Mouse (Mus musculus) G1E (cell line): ENCODE measurements around the gene Dkk3. TPM values are rescaled to one million over a fixed set of nuclear protein-coding genes. Genes with fewer than 3 reads are reported as not detected.

Experiments
- ATAC-seq: 2 replicates; pipeline ENCODE4 v1.8.0; 2016; ENCODE audit warnings: mild to moderate bottlenecking; ENCODE audit not compliant: insufficient number of reproducible peaks, poor library complexity, low FRiP score, severe bottlenecking; ENCODE audit errors: extremely low read depth
- DNase-seq: peaks from one replicate; pipeline ENCODE4 v3.0.0; 2012; ENCODE audit warnings: low spot score
- H3K27me3 ChIP-seq: 2 replicates; pipeline ENCODE4 v1.6.1; 2012; ENCODE audit warnings: mild to moderate bottlenecking, low read length, inconsistent platforms; ENCODE audit not compliant: insufficient read depth
- H3K36me3 ChIP-seq: replicated peaks from 2 replicates; pipeline ENCODE3; 2012; ENCODE audit warnings: mild to moderate bottlenecking, inconsistent platforms
- H3K4me1 ChIP-seq: 2 replicates; pipeline ENCODE4 v1.6.1; 2012; ENCODE audit warnings: low read depth, low read length, inconsistent platforms, mixed read lengths; ENCODE audit not compliant: insufficient read depth
- H3K4me3 ChIP-seq: 2 replicates; pipeline ENCODE4 v1.5.1; 2012; ENCODE audit warnings: low read depth, mild to moderate bottlenecking, inconsistent platforms, low read length, moderate library complexity, mixed read lengths
- H3K9me3 ChIP-seq: replicated peaks from 2 replicates; pipeline ENCODE4 v1.6.1; 2012; ENCODE audit warnings: inconsistent platforms
- CTCF ChIP-seq: IDR thresholded peaks from 2 replicates; pipeline ENCODE4 v1.5.1; 2012; ENCODE audit warnings: low read depth, low read length, inconsistent platforms, mixed read lengths
- GATA1 ChIP-seq: IDR thresholded peaks from 2 replicates; pipeline ENCODE4 v1.6.1; 2012; ENCODE audit warnings: borderline replicate concordance, low read length, inconsistent platforms, mixed read lengths
- GATA2 ChIP-seq: IDR thresholded peaks from 2 replicates; pipeline ENCODE4 v1.6.1; 2012; ENCODE audit warnings: low read depth, low read length, inconsistent platforms, borderline replicate concordance
- POLR2AphosphoS5 ChIP-seq: IDR thresholded peaks from 2 replicates; pipeline ENCODE4 v1.6.1; 2012; ENCODE audit warnings: low read depth, low read length, inconsistent platforms; ENCODE audit not compliant: insufficient replicate concordance
- TAL1 ChIP-seq: conservative IDR thresholded peaks from 2 replicates; pipeline ENCODE4 v1.6.1; 2012; ENCODE audit warnings: low read depth, low read length, inconsistent platforms, mixed read lengths
- polyA plus RNA-seq: library from polyadenylated mRNA; stranded (reverse); fragments of >175 nt; gene quantifications from 2 replicates; pipeline ENCODE4 v1.2.3, GENCODE M21; 2012
- total RNA-seq, 2 experiments: library from RNA; stranded (forward) in 1 of 2; stranded (reverse) in 1 of 2; fragments of 200-1000 nt in 1 of 2; fragments of >200 nt in 1 of 2; fragmentation: Nextera tagmentation in 1 of 2; gene quantifications; 2 replicates each; pipeline ENCODE4 v1.2.3; 2014 to 2017

Dkk3 gene
- total and polyA plus RNA-seq, 3 experiments: 0.05 TPM; not detected in 2

DNA sequence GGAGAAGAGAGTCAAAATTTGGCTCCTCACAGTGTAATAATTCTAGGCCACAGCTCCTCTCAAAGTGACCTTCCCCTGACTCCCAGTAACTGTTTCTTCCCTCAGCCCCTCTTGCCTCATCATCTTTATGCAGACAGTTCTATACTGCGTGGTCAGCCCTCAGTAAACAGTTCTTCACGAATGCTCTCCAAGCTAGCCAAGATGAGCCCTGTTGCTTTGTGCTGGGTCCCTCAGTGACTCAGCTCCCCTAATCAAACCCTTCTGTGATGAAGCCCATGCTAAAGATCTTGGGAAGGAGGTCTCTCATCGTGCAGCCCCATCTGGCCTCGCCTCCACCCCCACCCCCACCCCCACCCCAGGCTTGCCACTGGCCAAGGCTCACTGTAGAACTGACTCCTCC, 41.9 kb upstream of the Dkk3 start:
- no peak overlapping the region for H3K4me3 ChIP-seq
- H3K36me3 ChIP-seq: no peaks in the 10 kb centered on the region
- H3K4me1 ChIP-seq: no peaks in the 10 kb centered on the region
- H3K27me3 ChIP-seq: no peaks in the 10 kb centered on the region
- peaks cover 9% of the 10 kb centered on the region for H3K9me3 ChIP-seq
- no peak for ATAC-seq
- no peak for DNase-seq
- TF ChIP-seq CTCF (no peak), POLR2AphosphoS5 (no peak), GATA1 (no peak), GATA2 (no peak), TAL1 (no peak)

DNA sequence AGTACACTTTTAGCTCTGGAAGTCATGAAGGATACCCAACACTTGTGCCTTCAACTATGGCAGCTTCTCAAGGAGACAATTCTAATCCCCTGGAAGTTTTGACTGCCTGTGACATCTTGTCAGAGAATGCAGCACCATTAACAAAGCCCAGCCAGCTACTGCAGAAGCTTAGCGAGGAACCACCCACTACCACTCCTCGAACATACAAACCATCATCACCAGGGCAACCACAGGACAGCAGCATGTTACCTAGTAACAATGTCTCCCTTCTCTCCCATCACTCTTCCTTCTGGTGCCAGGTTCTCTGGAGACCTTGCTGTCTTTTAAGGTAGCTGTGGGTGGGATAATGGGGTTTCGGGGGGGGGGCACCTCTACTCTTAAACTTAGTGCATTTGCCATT, 40.5 kb upstream of the Dkk3 start:
- Histone ChIP-seq H3K4me1 (no peaks in the 10 kb centered on the region), H3K27me3 (no peaks in the 10 kb centered on the region), H3K36me3 (no peaks in the 10 kb centered on the region), H3K9me3 (peaks cover 10% of the 10 kb centered on the region), H3K4me3 (no peak overlapping the region)
- TF ChIP-seq GATA1 (no peak), GATA2 (no peak), TAL1 (no peak), POLR2AphosphoS5 (no peak), CTCF (no peak)
- no peak for DNase-seq
- no peak for ATAC-seq

DNA sequence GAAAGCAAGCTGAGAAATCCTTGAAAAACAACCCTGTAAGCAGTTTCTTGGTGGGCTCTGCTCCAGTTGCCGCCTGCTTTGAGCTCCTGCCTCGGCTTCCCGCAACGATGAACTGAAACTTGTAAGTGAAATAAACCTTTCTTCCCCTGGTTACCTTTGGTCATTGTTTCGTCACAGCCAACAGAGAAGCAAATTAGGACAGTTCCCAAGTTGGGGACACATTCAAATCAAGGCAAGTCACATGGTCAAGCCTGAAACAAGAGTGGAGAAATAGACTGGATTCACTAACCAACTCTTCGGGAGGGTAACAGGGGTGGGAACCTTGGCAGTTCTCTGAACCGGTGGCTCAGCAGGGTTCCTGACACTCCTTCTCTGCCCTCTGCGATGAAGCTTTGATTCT, 38.6 kb upstream of the Dkk3 start:
- DNase-seq (no peak), ATAC-seq (no peak)
- no peaks in the 10 kb centered on the region for H3K36me3 ChIP-seq
- H3K4me1 ChIP-seq: no peaks in the 10 kb centered on the region
- TF ChIP-seq GATA1 (no peak), POLR2AphosphoS5 (no peak), CTCF (no peak), GATA2 (no peak)
- H3K9me3 ChIP-seq: peaks cover 16% of the 10 kb centered on the region
- H3K27me3 ChIP-seq: no peaks in the 10 kb centered on the region
- no peak overlapping the region for H3K4me3 ChIP-seq

DNA sequence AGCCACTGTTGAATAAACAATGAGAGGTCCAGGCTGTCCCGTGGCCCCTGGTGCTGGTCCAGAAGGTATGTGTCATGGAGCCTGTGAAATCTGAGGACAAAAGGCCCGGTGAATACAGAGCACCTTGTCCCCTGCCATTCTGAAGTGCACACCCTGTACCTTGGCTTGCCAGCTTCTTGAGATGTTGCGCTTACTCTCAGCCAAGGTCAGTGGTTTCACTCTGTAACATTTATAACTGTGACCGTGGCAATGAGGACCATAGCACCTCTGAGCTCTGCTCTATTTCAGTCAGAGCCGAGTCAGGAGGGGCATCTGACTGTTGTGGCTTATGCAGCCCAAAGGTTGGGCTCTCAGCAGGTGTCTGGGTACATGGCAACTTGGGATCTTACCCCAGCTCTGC, 35.4 kb upstream of the Dkk3 start:
- Histone ChIP-seq H3K4me1 (no peaks in the 10 kb centered on the region), H3K9me3 (peaks cover 23% of the 10 kb centered on the region), H3K4me3 (no peak overlapping the region), H3K36me3 (no peaks in the 10 kb centered on the region), H3K27me3 (no peaks in the 10 kb centered on the region)
- TF ChIP-seq GATA1 (no peak), CTCF (no peak), TAL1 (no peak), GATA2 (no peak), POLR2AphosphoS5 (no peak)
- ATAC-seq (no peak), DNase-seq (no peak)

DNA sequence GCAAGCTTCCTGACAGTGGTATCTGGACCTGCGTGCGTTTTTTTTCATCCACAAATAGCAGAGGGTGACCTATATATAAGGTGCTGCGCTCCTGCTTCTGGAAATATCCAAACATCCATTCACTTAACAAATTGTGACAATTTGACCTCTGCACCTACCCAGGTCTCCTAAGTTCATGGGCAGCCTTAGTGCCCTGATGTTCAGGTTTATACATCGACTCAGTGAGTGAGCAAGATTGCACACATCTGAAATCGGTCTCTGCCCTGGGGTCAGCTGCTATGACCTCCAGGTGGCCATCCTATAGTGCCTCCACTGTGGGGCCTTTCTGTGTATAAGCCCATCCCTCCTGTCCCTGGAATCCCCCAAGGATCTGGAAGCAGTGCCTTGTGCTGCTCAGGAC, 33.9 kb upstream of the Dkk3 start:
- DNase-seq: no peak
- no peak for ATAC-seq
- H3K27me3 ChIP-seq: no peaks in the 10 kb centered on the region
- no peak overlapping the region for H3K4me3 ChIP-seq
- H3K9me3 ChIP-seq: peaks cover 30% of the 10 kb centered on the region
- TF ChIP-seq POLR2AphosphoS5 (no peak), TAL1 (no peak), CTCF (no peak), GATA2 (no peak), GATA1 (no peak)
- no peaks in the 10 kb centered on the region for H3K36me3 ChIP-seq
- no peaks in the 10 kb centered on the region for H3K4me1 ChIP-seq

DNA sequence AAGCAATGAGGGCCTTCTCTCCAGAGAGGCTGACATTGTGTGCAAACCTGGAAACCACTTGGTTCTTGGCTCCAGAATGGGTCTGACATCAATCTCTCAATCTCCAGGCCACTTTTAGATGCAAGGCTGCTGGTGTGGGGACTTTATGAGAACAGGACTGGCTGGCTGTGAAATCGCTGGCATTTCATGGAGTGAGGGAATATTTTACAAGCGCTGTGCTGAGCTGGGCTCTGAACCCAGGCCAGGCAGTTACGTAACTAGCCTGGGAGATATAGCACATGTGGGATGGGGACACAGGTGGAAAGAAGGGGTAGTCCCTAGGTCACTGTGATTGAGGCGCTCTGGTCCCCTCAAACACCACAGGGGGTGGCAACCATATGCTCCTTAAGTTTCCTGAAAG, 33.4 kb upstream of the Dkk3 start:
- Histone ChIP-seq H3K4me3 (no peak overlapping the region), H3K27me3 (no peaks in the 10 kb centered on the region), H3K9me3 (peaks cover 34% of the 10 kb centered on the region), H3K4me1 (no peaks in the 10 kb centered on the region), H3K36me3 (no peaks in the 10 kb centered on the region)
- no peak for TF ChIP-seq TAL1
- no peak for TF ChIP-seq POLR2AphosphoS5
- no peak for TF ChIP-seq GATA1
- TF ChIP-seq CTCF: no peak
- no peak for TF ChIP-seq GATA2
- ATAC-seq (no peak), DNase-seq (no peak)

DNA sequence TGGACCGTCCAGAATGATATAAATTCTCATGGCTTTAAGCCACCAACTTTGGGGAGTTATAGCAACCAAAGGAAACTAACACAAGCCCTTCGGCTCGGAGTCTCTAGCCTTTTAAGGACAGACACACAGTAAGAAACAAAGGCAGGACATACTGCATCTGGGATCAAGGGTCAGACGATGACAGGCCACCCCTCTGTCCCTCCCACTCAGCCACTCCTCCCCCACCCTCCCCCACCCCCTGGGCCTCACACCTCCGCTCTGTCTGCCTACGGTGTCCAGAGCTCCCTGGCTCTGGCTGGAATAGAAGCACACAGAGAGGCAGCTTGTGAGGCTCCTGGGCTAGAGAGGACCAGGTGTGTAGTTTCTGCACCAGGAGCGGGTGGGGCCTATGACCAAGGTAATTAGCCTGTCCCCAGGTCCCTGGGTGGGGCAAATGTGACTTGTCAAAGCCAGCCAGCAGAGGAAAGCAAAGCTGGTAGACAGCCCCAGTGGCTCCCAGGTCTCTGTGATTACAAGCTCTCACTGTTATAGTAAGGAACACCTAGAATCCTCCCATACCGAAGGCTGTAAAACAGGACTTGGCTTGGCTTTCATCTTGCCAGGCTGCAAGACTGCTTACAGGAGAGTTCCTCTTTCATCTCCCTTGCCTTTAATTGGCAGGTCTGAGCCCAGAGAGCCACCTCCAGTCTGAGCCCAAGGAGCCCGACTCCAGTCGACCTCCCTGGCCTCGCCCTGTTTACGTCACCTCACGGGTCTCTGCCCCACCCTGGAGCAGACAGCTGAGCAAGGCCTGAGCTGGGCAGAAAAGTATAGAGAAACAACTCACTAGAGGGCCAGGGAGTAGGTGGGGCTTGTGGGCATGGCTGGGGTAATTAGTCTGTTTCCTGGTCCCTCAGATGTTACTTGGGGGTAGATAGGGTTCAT, 28.9 kb upstream of the Dkk3 start:
- Histone ChIP-seq H3K4me1 (no peaks in the 10 kb centered on the region), H3K27me3 (no peaks in the 10 kb centered on the region), H3K4me3 (no peak overlapping the region), H3K36me3 (no peaks in the 10 kb centered on the region), H3K9me3 (peaks cover 39% of the 10 kb centered on the region)
- TF ChIP-seq CTCF (no peak), GATA2 (no peak), POLR2AphosphoS5 (no peak), GATA1 (no peak), TAL1 (no peak)
- DNase-seq: no peak
- no peak for ATAC-seq
